Mouse (Mus musculus): ENCODE data around the gene Steap1.

The Steap1 gene

DNA sequence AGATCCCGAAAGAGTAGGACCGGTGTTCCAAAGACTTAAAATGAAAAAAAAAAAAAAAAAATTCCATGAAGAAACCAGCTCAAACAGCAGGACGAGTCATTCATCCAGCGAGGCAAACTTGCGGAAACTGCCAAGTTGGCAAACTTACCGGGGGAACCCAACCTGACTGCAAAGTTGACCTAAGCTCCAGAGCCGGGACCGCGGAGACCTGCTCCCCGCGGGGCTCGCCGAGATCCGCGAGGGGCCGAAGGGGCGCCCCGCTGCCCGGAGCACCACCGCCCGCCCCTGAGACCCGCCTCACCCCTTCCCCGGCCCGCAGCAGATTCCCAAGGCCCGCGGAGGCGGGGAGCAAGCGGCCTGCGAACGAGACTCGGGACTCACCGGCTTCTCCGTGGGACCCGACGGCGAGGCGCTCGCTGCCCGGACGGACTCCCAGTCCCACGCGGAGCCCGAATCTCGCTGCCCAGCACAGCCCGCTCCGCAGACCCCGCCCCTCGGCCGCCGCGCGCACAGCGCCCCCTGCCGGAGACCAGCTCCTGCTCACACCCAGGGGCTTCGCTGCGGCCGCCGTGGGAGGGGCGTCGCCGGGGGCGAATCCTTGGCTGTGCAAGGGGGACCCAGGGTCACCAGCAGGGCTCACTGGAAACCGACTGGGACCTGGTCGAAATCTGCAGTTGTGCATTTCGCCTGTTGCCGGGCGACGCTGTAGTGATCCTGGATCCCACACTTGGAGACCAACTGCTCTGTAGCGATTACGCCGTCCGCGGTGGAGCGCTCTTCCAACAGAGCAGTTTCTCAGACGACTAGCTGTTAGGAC, at the start of gene Steap1:
Gene Steap1, minus strand, starts transcription at position 461 of the 817 bp plus-strand sequence.
- peak; percentile 98 for DNase-seq (ENCODE audit: low spot score)

DNA sequence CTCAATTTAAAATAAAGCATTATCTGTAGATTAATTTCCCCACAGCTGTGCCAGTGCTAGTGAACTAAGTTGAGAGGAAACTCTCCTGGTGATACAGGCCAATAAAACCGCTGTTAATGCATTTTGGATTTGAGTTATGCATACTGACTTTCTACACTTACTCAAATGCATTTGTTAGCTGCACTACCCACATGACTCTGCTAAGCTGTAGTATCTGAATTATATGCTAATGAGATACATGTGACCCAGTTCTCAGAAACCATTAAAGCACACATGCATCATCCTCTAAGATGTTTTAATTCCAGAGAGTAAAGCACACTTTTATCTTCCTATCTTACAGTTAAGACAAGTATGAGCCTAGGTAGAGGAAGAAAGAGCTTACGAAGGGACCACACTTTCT, 38.0 kb upstream of the Steap1 start:
- DNase-seq (ENCODE audit: low spot score): no peak

- DNase-seq (ENCODE audit: low spot score): no peak
Measured at GRCm38 (mm10) chr5:5756392-5757019, 7.4 kb upstream of the Steap1 start.

DNA sequence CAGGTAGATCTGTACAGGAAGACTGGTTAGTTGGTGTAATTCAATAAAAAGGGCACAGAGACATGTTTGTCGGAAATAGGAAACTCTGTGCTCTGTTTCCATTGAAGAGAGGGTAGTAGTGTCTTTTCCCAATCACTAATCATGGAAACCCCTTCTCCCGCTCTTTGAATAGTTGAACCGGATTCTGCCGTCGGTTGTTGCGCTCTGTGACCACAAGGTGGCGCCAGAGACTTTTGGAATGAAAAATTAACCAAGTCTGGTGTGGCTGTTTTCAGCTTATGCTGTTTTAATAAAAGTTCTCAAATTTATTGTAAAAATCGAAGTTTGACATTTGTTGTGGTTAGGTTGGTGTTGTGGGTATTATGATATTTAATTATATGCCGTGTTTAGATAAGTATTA, 5.9 kb upstream of the Steap1 start:
- peak; percentile 62 for DNase-seq (ENCODE audit: low spot score)

DNA sequence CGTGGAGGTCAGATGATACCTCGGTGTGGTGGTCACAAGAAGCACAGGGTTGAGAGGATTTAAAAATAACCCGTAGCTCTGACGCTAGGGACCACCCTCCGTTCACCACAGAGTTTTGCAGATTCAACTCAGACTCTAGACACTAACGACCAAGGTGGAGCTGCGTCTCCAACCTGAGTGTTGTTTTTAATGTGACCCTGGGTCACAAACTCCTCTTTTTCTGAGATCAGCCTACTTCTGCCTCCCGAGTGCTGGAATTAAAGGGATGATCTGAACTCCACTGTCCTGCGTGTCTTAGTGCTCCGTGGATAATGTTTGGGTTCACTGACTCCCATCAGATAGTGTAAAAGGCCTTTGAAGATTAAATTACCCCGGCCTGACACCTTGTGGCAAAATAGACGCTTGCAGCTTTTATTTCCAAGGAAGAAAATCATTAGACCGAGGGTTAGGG, 671 bp upstream of the Steap1 start:
- DNase-seq (ENCODE audit: low spot score): peak; percentile 14

DNA sequence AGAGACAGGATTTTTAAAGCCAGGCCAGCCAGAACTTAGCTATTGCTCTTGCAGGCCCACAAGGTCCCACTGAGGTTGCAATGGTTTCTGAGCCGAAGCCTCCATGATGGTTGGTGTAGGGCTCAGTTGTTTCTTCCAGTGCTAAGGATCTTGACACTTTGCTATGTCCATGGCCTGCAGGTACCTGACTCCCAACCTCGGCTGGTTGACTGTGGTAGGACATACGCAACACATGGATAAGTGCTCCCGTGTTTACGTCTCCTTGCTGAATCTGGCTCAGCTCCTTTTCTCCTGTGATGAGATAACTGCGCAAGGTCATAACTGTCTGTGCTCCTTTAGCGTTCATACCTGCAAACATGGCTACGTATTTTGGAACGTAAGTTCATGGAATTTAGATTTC, 14.7 kb downstream of the Steap1 start:
- DNase-seq (ENCODE audit: low spot score): no peak

GRCm38 (mm10) chr5:5732858-5733257, 16.3 kb downstream of the Steap1 start:
- no peak for DNase-seq (ENCODE audit: low spot score)

- no peak for DNase-seq (ENCODE audit: low spot score)
Measured at GRCm38 (mm10) chr5:5732208-5732607, 16.9 kb downstream of the Steap1 start.

GRCm38 (mm10) chr5:5729904-5730303, 19.2 kb downstream of the Steap1 start:
- no peak for DNase-seq (ENCODE audit: low spot score)

- no peak for DNase-seq (ENCODE audit: low spot score)
Measured at GRCm38 (mm10) chr5:5722217-5722616, 26.9 kb downstream of the Steap1 start.

DNA sequence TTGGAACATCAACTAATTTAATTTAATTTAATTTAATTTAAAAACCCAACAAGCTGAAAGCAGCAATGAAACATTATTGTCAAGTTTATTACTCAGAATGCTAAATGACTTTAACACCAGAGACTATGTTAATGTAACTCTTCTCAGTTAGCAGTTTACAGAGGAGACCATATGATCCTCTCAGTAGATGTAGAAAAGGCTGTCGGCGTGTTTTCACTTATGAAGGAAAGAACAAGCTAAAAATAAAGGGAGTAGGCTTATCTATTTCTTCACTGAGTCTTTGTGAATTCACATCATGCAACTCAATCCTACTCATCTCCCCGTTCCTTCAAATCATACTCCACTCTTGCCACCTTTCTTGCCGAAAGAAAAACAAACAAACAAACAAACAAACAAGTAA, 38.1 kb downstream of the Steap1 start:
- no peak for DNase-seq (ENCODE audit: low spot score)

- DNase-seq (ENCODE audit: low spot score): no peak
Measured at GRCm38 (mm10) chr5:5707341-5708278, 41.5 kb downstream of the Steap1 start.

DNA sequence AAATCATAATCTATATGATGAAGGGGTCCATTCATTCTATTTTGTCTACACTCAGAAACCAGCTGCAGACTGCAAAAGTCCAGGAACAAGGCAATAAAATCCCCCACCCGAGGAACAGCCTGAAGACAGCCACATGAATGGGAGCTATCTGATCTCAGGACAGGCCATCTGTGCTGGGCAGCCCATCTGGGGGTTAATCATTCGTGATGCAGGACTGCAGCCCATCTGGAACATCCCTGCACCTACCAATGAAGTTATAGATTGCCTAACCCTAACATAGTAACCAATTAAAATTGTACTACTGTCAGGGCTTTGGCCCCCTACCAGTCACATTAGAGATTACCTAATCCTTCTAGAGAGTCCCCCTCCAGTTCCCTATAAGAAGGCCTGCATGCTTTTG, 44.1 kb downstream of the Steap1 start:
- no peak for DNase-seq (ENCODE audit: low spot score)

- no peak for DNase-seq (ENCODE audit: low spot score)
Measured at GRCm38 (mm10) chr5:5700386-5700785, 48.7 kb downstream of the Steap1 start.

GRCm38 (mm10) chr5:5698830-5699229, 50.3 kb downstream of the Steap1 start:
- no peak for DNase-seq (ENCODE audit: low spot score)

DNA sequence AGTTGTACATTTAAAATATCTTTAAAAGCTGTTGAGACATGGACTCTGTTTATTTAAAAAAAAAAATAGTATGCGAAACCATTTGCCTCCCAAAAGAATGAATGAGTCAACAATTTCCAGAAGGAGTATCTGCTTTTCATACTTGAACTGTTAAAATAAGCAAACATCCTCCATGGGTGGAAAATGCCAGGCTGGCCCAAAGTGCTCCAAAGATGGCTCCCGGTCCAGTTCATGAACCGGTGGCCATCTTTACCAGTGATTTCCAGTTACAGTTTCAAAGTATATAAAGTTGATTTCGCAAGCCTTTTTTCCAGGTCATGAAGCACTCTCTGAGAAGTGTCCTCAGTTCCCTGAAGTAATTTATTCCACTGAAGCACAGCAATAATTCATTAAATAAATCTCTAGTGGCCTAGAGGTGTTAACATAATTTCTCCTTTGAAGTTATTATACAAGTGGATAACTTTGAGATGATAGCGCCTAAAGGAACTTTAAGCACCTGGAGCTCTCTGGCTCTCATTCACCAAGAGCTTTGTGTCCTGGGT, 53.7 kb downstream of the Steap1 start:
- DNase-seq (ENCODE audit: low spot score): no peak

DNA sequence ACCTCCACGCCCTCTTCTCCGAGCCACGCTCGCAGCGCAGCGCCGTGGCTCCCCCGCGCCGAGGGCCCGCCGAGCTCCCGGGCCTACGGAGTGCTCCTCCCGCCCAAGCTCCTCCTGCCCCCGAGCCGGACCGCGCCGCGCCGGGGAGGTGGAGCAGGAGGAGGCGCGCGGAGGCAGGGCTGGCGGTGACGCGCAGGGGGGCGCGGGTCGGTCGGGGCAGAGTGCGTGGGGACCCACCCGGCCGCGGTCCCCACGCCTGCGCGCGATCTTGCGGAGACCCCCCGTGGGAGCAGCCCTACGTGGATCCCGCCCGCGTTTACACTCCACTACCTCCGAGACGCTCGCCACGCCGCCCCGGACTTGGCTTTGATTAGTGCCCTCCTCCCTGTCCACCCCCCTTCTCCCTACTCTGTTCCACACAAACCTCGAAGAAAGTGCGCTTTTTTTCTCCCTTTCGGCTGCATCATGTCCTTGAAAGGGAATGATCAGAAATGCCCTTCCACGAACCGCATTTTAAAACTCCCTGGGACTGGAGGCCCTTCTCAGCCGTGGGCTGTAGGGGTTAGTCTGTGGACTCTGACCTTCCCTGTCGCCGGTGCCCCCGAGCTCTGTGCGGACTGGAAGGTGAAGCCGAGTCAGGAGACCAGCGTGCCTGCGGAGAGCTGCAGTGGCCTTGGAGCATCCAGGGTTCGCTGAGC, 55.0 kb downstream of the Steap1 start, which contains the start of gene Steap2:
Gene Steap2, minus strand, starts transcription at position 623 of the 698 bp plus-strand sequence.
- DNase-seq (ENCODE audit: low spot score): peak; percentile 48

GRCm38 (mm10) chr5:5693541-5693955, 55.6 kb downstream of the Steap1 start:
- no peak for DNase-seq (ENCODE audit: low spot score)

- DNase-seq (ENCODE audit: low spot score): no peak
Measured at GRCm38 (mm10) chr5:5692167-5692738, 56.9 kb downstream of the Steap1 start.

DNA sequence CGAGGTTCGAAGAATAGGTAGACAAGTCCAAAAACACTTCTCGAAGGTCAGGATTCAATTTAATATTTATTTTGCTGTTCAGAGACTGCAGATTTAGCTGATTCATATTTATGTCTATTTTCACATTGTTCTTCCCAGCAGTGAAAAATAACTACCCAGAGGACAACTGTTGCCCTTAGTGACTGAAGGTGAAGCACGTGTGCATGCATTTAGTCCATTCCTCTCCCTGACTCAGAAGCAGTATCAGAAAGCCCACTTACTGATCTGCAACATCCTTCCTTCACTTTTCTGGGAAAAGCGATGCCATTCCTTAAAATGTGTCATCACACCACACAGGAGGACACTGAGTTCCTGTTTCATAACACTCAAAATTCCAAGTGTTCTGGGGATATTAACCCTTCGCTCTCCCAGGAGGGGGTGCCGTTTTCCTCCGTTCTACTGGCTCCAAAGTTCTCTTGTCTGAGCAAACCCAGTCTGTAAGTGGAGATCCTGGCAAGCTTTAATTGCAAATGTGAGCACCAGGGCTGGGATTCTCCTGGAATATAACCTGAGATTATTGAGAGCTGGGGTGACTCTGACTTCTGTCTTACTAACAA, 60.1 kb downstream of the Steap1 start:
- DNase-seq (ENCODE audit: low spot score): no peak

DNA sequence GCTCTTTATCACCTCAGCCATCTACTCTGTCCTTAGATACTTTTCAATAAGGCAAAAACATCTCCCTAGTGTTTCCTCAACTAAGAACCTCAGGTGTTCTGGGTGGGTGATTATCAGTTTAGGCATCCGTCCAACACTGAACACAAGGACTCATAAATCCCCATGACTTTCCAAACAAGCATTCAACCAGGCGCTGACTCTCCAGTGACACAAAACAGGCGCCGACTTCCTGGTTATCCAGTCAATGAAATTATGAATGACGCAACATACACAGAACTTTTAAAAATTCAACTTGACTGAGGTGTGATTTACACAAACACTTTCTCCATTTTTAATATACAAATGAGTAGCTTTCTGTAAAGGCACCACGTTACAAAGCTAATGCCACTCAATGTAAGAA, 60.9 kb downstream of the Steap1 start:
- no peak for DNase-seq (ENCODE audit: low spot score)
